Mouse (Mus musculus) limb, embryonic 13.5 days (tissue): Measurements from ENCODE around the gene Lmo7. TPM values are rescaled to one million over a fixed set of nuclear protein-coding genes. Genes with fewer than 3 reads are reported as not detected.

ENCODE experiments used
- ATAC-seq: fragments of 200-750 bp; cut with Nextera tagmentation; 2 replicates; pipeline ENCODE4 v1.8.0; 2017; ENCODE audit warnings: low read depth, moderate number of reproducible peaks, moderate TSS enrichment; ENCODE audit not compliant: low FRiP score
- H3K27ac ChIP-seq: fragments of 300-500 bp; sonication (generic); 2 replicates; pipeline ENCODE4 v1.5.1; 2015; ENCODE audit warnings: inconsistent platforms, mild to moderate bottlenecking, moderate library complexity
- H3K27me3 ChIP-seq: fragments of 300-500 bp; sonication (generic); 2 replicates; pipeline ENCODE4 v1.6.1; 2015; ENCODE audit warnings: mild to moderate bottlenecking, inconsistent platforms
- H3K36me3 ChIP-seq: fragments of 300-500 bp; sonication (generic); 2 replicates; pipeline ENCODE4 v1.6.1; 2015; ENCODE audit warnings: inconsistent platforms, mild to moderate bottlenecking, moderate library complexity
- H3K4me1 ChIP-seq: fragments of 300-500 bp; sonication (generic); 2 replicates; pipeline ENCODE4 v1.6.1; 2015; ENCODE audit warnings: inconsistent platforms
- H3K4me2 ChIP-seq: fragments of 300-500 bp; sonication (generic); replicated peaks from 2 replicates; pipeline ENCODE4 v1.6.1; 2015; ENCODE audit warnings: inconsistent platforms, mild to moderate bottlenecking, moderate library complexity
- H3K4me3 ChIP-seq: fragments of 300-500 bp; sonication (generic); 2 replicates; pipeline ENCODE4 v1.5.1; 2015; ENCODE audit warnings: moderate library complexity, mild to moderate bottlenecking, inconsistent platforms
- H3K9ac ChIP-seq: fragments of 300-500 bp; sonication (generic); 2 replicates; pipeline ENCODE4 v1.6.1; 2015; ENCODE audit warnings: mild to moderate bottlenecking, inconsistent platforms
- H3K9me3 ChIP-seq: fragments of 300-500 bp; sonication (generic); 2 replicates; pipeline ENCODE4 v1.6.1; 2016; ENCODE audit warnings: inconsistent platforms
- WGBS: fragments of 180-500 bp; shearing (Covaris S2); methylation state at CpG from one replicate; pipeline ENCODE4 v1.1.7; 2015; 5-methylcytosine and 5-hydroxymethylcytosine counted together
- polyA plus RNA-seq: library from polyadenylated mRNA; unstranded; fragments of >200 nt; fragmentation: Nextera tagmentation; extraction: Ambion mirVana; gene quantifications from 2 replicates; pipeline ENCODE4 v1.2.1, GENCODE M21; 2015

Lmo7 gene
- polyA plus RNA-seq, 1 experiment from 2014 or later: 14.4 TPM

GRCm38 (mm10) chr14:101976021-101976685 is 246.4 kb downstream of the Lmo7 start:
- Histone ChIP-seq H3K27me3 (no peaks in the 10 kb centered on the region), H3K9ac (no peak overlapping the region), H3K27ac (no peak overlapping the region), H3K4me1 (no peaks in the 10 kb centered on the region), H3K9me3 (no peaks in the 10 kb centered on the region), H3K4me2 (no peak overlapping the region), H3K36me3 (no peaks in the 10 kb centered on the region), H3K4me3 (no peak overlapping the region)
- WGBS: 76% methylated on average over 11 of the region's 11 CpGs
- no peak for ATAC-seq

Other genes with a start within 250 kb of the Lmo7 start
- gene Tbc1d4, start 120.8 kb upstream of the Lmo7 start, polyA plus RNA-seq: 12.2 and 12.3 TPM in 2 replicates
- 86.7 and 89.7 TPM in 2 replicates for gene Commd6, start 89.3 kb upstream of the Lmo7 start, polyA plus RNA-seq
- gene Uchl3, start 76.0 kb upstream of the Lmo7 start, polyA plus RNA-seq: 121 and 123 TPM in 2 replicates
- gene Gm9922, start 143 bp upstream of the Lmo7 start, polyA plus RNA-seq: 3.8 TPM in 2 replicates